Mouse (Mus musculus) stomach, embryonic 14.5 days (tissue): ENCODE data around the gene Hoxb5. TPM values are rescaled to one million over a fixed set of nuclear protein-coding genes. Genes with fewer than 3 reads are reported as not detected.

Experiments
- ATAC-seq: fragments of 200-750 bp; cut with Nextera tagmentation; 2 replicates; pipeline ENCODE4 v1.8.0; 2017; ENCODE audit warnings: low read depth, moderate TSS enrichment; ENCODE audit not compliant: insufficient number of reproducible peaks, insufficient read depth, low FRiP score
- H3K27ac ChIP-seq: fragments of 300-500 bp; sonication (generic); 2 replicates; pipeline ENCODE4 v1.5.1; 2014; ENCODE audit warnings: mild to moderate bottlenecking, low read length, moderate library complexity, mixed read lengths
- H3K27me3 ChIP-seq: fragments of 300-500 bp; sonication (generic); 2 replicates; pipeline ENCODE4 v1.6.1; 2014; ENCODE audit warnings: low read length, control low read depth, mixed read lengths; ENCODE audit not compliant: control insufficient read depth, insufficient read depth
- H3K36me3 ChIP-seq: fragments of 300-500 bp; sonication (generic); 2 replicates; pipeline ENCODE4 v1.6.1; 2014; ENCODE audit warnings: mild to moderate bottlenecking, control low read depth, low read length, moderate library complexity, mixed read lengths; ENCODE audit not compliant: control insufficient read depth, insufficient read depth
- H3K4me1 ChIP-seq: fragments of 300-500 bp; sonication (generic); 2 replicates; pipeline ENCODE4 v1.6.1; 2014; ENCODE audit warnings: low read length, control low read depth, mixed read lengths; ENCODE audit not compliant: control insufficient read depth, insufficient read depth
- H3K4me2 ChIP-seq: fragments of 300-500 bp; sonication (generic); replicated peaks from 2 replicates; pipeline ENCODE4 v1.6.1; 2014; ENCODE audit warnings: low read depth, low read length, control low read depth
- H3K4me3 ChIP-seq: fragments of 300-500 bp; sonication (generic); 2 replicates; pipeline ENCODE4 v1.5.1; 2014; ENCODE audit warnings: low read depth, low read length, control low read depth
- H3K9ac ChIP-seq: fragments of 300-500 bp; sonication (generic); replicated peaks from 2 replicates; pipeline ENCODE4 v1.6.1; 2014; ENCODE audit warnings: low read depth, mild to moderate bottlenecking, control low read depth, low read length, moderate library complexity, mixed read lengths
- H3K9me3 ChIP-seq: fragments of 300-500 bp; sonication (generic); 2 replicates; pipeline ENCODE4 v1.6.1; 2016; ENCODE audit warnings: low read depth, low read length, control low read depth; ENCODE audit not compliant: control insufficient read depth
- WGBS: fragments of 180-500 bp; shearing (Covaris S2); extraction: QIAGEN DNeasy Blood & Tissue Kit; methylation state at CpG from one replicate; pipeline ENCODE4 v1.1.7; 2014; 5-methylcytosine and 5-hydroxymethylcytosine counted together
- polyA plus RNA-seq: library from polyadenylated mRNA; unstranded; fragments of >200 nt; fragmentation: Nextera tagmentation; extraction: Ambion mirVana; gene quantifications from 2 replicates; pipeline ENCODE4 v1.2.1, GENCODE M21; 2014

Hoxb5 gene
- polyA plus RNA-seq, 1 experiment from 2014 or later, result 23.3 TPM

DNA sequence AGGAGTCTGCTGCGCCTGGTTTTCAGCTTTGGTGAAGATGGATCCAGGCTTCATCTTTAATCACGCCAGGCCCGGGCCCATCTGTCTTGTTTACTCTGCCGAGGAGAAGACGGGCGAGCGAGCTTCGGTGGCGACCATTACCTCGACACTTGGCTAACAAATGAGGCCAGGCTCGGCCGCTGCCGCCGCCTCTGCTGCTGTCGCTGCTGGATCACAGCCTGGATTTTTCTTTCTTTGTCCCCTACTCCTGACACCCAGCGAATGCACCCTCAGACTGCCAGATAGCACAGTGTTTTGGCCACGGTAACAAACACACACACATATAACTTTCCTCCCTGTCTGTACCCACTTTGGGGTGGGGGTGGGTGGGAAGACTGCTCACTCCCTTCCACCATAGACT is 17.6 kb downstream of the Hoxb5 start:
- Histone ChIP-seq H3K27me3 (no peaks in the 10 kb centered on the region), H3K4me1 (peaks cover 12% of the 10 kb centered on the region), H3K36me3 (peaks cover 3% of the 10 kb centered on the region; the same call in 1 of the 2 replicates), H3K9me3 (no peaks in the 10 kb centered on the region), H3K9ac (peak overlapping the region; percentile 96), H3K27ac (peak overlapping the region; percentile 100), H3K4me3 (peak overlapping the region; percentile 70), H3K4me2 (peak overlapping the region; percentile 95)
- no peak for ATAC-seq
- WGBS, result 5% methylated on average over 17 of the region's 17 CpGs

DNA sequence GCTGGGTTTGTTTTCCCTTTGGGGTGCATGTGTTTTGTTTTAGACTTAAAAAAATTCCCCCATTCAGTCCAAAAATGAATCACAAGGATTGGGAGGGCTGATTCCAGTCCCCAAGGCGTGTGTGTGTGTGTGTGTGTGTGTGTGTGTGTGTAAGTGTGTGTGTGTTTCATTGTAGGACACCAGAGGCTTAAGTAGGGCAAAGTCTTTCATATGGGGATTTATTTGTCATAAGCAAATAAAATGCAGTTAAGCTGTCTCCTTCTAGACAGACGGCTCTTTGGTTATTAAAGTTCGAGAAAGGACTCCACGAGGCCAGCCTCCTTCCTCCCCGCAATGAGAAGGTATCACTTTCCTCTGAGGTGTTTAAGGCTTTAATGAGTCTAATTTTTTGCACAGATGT is 18.7 kb downstream of the Hoxb5 start:
- peak overlapping the region; percentile 70 for H3K4me3 ChIP-seq
- ATAC-seq, result no peak
- peaks cover 8% of the 10 kb centered on the region for H3K4me1 ChIP-seq
- peaks cover 3% of the 10 kb centered on the region; the same call in 1 of the 2 replicates for H3K36me3 ChIP-seq
- H3K9ac ChIP-seq, result peak overlapping the region; percentile 96
- H3K27ac ChIP-seq, result peak overlapping the region; percentile 100
- H3K4me2 ChIP-seq, result peak overlapping the region; percentile 95
- whole genome bisulfite sequencing, result 8% methylated on average over 5 of the region's 5 CpGs
- no peaks in the 10 kb centered on the region for H3K9me3 ChIP-seq
- H3K27me3 ChIP-seq, result no peaks in the 10 kb centered on the region

DNA sequence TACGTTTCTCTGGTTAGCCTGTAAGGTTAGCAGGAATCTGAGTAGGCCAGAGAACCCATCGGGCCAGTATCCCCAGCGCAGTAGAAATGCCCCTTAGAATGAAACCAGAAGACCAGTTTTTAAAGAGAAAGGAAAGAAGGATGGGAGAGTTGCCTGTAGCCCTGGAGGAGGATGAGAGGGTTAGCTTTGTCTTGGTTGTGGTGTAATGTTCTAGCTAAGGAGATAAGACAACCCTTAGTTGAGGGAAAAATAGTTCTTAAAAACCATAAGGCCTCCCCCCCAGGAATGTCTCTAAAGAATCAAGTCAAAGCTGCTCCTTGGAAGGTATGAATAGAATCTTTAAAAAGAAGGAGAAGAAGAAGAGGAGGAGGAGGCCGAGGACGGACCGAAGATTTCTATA is 19.6 kb downstream of the Hoxb5 start:
- 9% methylated on average over 6 of the region's 6 CpGs for WGBS
- Histone ChIP-seq H3K27ac (peak overlapping the region; percentile 100), H3K4me3 (peak overlapping the region; percentile 70), H3K27me3 (no peaks in the 10 kb centered on the region), H3K4me2 (peak overlapping the region; percentile 95), H3K9me3 (no peaks in the 10 kb centered on the region), H3K9ac (peak overlapping the region; percentile 96), H3K4me1 (peaks cover 16% of the 10 kb centered on the region), H3K36me3 (peaks cover 5% of the 10 kb centered on the region; the same call in 1 of the 2 replicates)
- no peak for ATAC-seq

DNA sequence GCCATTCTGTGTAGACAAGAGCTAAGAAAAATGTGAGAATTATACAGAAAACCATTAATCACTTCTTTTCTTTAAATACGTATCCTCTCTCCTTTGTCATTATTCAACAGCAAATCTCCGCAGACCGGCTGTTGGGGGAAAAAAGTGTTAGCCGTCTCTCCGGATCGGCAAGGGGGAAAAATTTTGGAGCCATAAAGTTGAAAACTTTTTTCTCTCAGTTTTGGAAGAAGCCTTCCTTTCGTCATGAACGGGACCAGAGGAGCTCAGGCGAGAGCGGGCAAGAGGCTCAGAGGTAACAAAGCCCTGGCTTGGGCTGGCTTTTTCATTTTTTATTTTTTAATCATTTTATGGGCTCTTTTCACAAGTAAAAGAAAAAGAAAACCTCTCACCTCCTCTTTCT is 20.0 kb downstream of the Hoxb5 start, which contains the start of gene Hoxb3:
TSS of gene Hoxb3 (plus strand) at position 173 of the 400 bp plus-strand sequence.
- Histone ChIP-seq H3K4me2 (peak within 1 kb of the TSS; percentile 95), H3K27ac (peak within 1 kb of the TSS; percentile 100), H3K36me3 (peaks cover 5% of the 10 kb centered on the region; the same call in 1 of the 2 replicates), H3K4me3 (peak within 1 kb of the TSS; percentile 70), H3K4me1 (peaks cover 18% of the 10 kb centered on the region), H3K27me3 (no peaks in the 10 kb centered on the region), H3K9me3 (no peaks in the 10 kb centered on the region), H3K9ac (peak within 1 kb of the TSS; percentile 96)
- ATAC-seq, result no peak
- 8% methylated on average over 10 of the region's 10 CpGs for WGBS

DNA sequence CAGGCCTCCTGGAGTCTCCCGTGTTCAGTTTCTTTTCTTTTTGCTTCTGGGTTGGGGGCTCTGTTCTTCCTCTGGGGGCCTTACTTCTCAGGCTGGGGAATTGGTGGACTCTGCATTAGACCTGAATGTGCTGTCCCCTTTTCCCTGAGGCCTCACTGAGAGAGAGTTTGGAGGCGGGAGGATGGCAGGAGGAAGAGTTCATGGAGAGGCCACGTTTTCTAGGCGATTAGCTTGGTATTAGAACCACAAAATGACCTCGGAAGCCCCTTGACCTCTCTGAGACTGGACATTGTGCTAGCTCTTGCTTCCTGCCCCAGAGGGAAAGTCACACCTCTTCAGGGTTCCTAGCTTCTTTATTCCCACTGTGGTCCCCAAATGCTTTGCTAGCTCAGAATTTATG is 21.0 kb downstream of the Hoxb5 start:
- Histone ChIP-seq H3K27me3 (no peaks in the 10 kb centered on the region), H3K9me3 (no peaks in the 10 kb centered on the region), H3K9ac (peak overlapping the region; percentile 96), H3K4me1 (peaks cover 20% of the 10 kb centered on the region), H3K27ac (peak overlapping the region; percentile 100), H3K4me2 (peak overlapping the region; percentile 95), H3K36me3 (peaks cover 5% of the 10 kb centered on the region; the same call in 1 of the 2 replicates), H3K4me3 (peak overlapping the region; percentile 70)
- ATAC-seq, result no peak
- 2% methylated on average over 5 of the region's 5 CpGs for WGBS

DNA sequence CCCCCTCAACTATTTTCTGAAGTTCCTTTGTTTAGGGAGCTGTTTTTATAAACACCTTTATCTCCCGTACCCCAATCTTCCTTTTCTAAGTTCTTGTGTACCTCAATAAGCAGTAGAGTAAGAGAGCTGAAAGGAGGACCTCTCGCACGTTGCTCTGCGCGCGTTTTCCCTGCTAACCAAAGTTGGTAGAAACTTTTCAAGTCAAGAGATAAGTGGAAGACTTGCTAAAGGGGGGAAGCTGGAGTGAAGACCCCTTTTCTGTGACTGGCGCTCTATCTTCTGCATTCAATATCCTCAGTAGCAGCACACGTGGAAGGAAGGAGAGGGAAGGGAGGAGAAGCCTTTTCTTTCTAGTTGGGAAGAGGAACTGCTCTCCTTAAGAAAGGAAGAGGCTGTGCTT is 21.8 kb downstream of the Hoxb5 start:
- 17% methylated on average over 8 of the region's 8 CpGs for WGBS
- peaks cover 27% of the 10 kb centered on the region for H3K4me1 ChIP-seq
- no peak for ATAC-seq
- peaks cover 5% of the 10 kb centered on the region; the same call in 1 of the 2 replicates for H3K36me3 ChIP-seq
- peak overlapping the region; percentile 70 for H3K4me3 ChIP-seq
- peak overlapping the region; percentile 96 for H3K9ac ChIP-seq
- H3K9me3 ChIP-seq, result no peaks in the 10 kb centered on the region
- no peaks in the 10 kb centered on the region for H3K27me3 ChIP-seq
- H3K27ac ChIP-seq, result peak overlapping the region; percentile 100
- peak overlapping the region; percentile 95 for H3K4me2 ChIP-seq

DNA sequence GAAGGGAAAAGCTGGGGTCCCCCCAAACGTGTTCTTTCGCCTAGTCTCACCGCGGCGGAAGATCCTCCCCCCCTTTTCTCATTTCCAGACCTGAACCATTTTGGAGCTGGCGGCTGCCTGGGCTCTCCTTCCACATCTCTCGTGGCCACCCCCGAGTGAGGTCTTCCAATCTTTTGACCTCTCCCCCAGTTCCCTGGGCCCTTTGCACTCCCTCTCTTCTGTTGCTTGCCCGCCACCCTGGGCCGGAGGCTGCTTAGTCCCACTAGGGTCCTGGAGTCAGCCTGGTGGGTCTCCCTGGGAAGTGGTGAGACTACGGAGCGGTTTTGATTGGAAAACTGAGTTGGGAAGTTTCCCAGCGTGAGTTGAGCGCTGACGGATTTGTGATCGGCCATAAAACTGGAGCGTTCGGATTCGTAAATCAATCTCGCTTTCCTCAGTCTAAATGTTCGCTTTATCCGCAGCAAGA is 22.6 kb downstream of the Hoxb5 start:
- Histone ChIP-seq H3K9ac (peak overlapping the region; percentile 96), H3K9me3 (no peaks in the 10 kb centered on the region), H3K4me2 (peak overlapping the region; percentile 95), H3K27me3 (no peaks in the 10 kb centered on the region), H3K27ac (peak overlapping the region; percentile 100), H3K4me1 (peaks cover 32% of the 10 kb centered on the region), H3K36me3 (0 out of 2 replicates have a peak, but pooled peaks cover 2% of the 10 kb centered on the region), H3K4me3 (peak overlapping the region; percentile 70)
- no peak for ATAC-seq
- 15% methylated on average over 22 of the region's 22 CpGs for whole genome bisulfite sequencing

DNA sequence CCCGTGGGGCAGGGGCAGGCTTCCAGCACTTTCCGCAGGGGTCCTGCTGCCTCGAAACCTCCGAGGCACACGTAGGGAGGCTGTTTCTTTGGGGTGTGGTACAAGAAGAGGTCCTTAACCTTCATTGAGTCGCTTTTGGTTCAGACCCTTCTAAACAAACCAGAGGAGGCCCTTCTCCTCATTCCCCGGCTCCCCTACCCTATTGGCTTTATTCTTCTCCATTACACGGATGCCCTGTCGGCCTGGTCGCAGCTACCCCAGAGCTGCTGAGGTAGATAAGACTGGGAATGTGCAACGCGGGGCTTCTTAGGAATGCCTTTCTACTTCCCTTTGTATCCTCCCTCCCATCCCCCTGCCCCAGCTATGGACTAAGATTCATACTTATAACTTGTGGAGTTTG is 23.6 kb downstream of the Hoxb5 start:
- Histone ChIP-seq H3K9me3 (no peaks in the 10 kb centered on the region), H3K4me2 (peak overlapping the region; percentile 95), H3K9ac (peak overlapping the region; percentile 96), H3K4me3 (peak overlapping the region; percentile 70), H3K27ac (peak overlapping the region; percentile 100), H3K27me3 (no peaks in the 10 kb centered on the region), H3K36me3 (0 out of 2 replicates have a peak, but pooled peaks cover 2% of the 10 kb centered on the region), H3K4me1 (peaks cover 40% of the 10 kb centered on the region)
- no peak for ATAC-seq
- WGBS, result 8% methylated on average over 12 of the region's 12 CpGs

DNA sequence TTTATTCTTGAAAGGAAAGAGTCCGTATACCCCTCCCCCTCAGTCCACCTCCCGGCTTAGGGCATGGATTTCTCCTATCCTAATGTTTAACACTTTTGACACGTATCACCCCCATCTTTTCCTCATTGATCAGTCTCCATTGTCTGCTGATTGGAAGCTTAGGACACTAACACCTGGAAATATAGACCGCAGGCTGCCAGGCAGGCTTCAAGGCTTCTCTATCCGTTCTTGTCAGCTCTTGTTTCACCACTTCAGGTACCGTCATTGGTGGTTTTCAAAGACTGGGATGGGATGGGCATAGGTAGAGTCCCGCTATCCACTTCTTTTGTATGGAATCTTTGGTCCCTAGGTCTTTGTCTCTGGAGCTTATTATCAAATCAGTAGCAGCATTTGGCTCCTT is 24.0 kb downstream of the Hoxb5 start:
- Histone ChIP-seq H3K27ac (peak overlapping the region; percentile 100), H3K4me1 (peaks cover 44% of the 10 kb centered on the region), H3K27me3 (no peaks in the 10 kb centered on the region), H3K4me3 (peak overlapping the region; percentile 70), H3K9me3 (no peaks in the 10 kb centered on the region), H3K9ac (peak overlapping the region; percentile 96), H3K36me3 (0 out of 2 replicates have a peak, but pooled peaks cover 2% of the 10 kb centered on the region), H3K4me2 (peak overlapping the region; percentile 95)
- 17% methylated on average over 7 of the region's 7 CpGs for WGBS
- no peak for ATAC-seq
